Mouse (Mus musculus): Measurements from ENCODE around the gene Krtap9-3. TPM values are rescaled to one million over a fixed set of nuclear protein-coding genes. Genes with fewer than 3 reads are reported as not detected.
"Not testable (repeated sequence)": the region's sequence is repeated elsewhere in the genome, so short reads cannot be mapped to it uniquely, and the experiment has no call there.

Gene Krtap9-3
- polyA plus RNA-seq, 1 experiment from 2014 or later = 2.8 TPM

GRCm38 (mm10) chr11:99614796-99615363 lies 17.0 kb upstream of the Krtap9-3 start, which contains the start of gene Krtap2-4:
Gene Krtap2-4, minus strand, starts transcription at chr11:99614846.
- H3K36me3 ChIP-seq = no peaks in the 10 kb centered on the region
- 64% methylated on average over 3 of the region's 3 CpGs for WGBS
- no peak for ATAC-seq (ENCODE audit: insufficient number of reproducible peaks, low FRiP score, low TSS enrichment, low read depth)

GRCm38 (mm10) chr11:99610089-99610488 lies 12.2 kb upstream of the Krtap9-3 start, which contains the start of gene Gm11937:
Gene Gm11937, minus strand, starts transcription at chr11:99610189.
- not testable (repeated sequence) for H3K4me2 ChIP-seq (replicated peaks); H3K4me3 ChIP-seq (replicated peaks); H3K27me3 ChIP-seq; ATAC-seq (ENCODE audit: insufficient number of reproducible peaks, low FRiP score, low TSS enrichment, low read depth); H3K4me1 ChIP-seq; H3K27ac ChIP-seq (replicated peaks); H3K9me3 ChIP-seq (replicated peaks); H3K9ac ChIP-seq; H3K36me3 ChIP-seq
- 64% methylated on average over 1 of the region's 2 CpGs for WGBS

More at GRCm38 (mm10) chr11:99614796-99615363, 17.0 kb upstream of the Krtap9-3 start, which contains the start of gene Krtap2-4:
- H3K9me3 ChIP-seq (replicated peaks) = no peaks in the 10 kb centered on the region
- H3K4me1 ChIP-seq = no peaks in the 10 kb centered on the region
- no peak within 1 kb of the TSS for H3K4me2 ChIP-seq (replicated peaks)
- H3K4me3 ChIP-seq (replicated peaks) = no peak within 1 kb of the TSS
- no peaks in the 10 kb centered on the region for H3K27me3 ChIP-seq
- H3K27ac ChIP-seq (replicated peaks) = no peak within 1 kb of the TSS
- H3K9ac ChIP-seq = no peak within 1 kb of the TSS

- no peaks in the 10 kb centered on the region for H3K27me3 ChIP-seq
- no peak overlapping the region for H3K4me3 ChIP-seq (replicated peaks)
- no peak for ATAC-seq (ENCODE audit: insufficient number of reproducible peaks, low FRiP score, low TSS enrichment, low read depth)
- no peaks in the 10 kb centered on the region for H3K36me3 ChIP-seq
- no peak overlapping the region for H3K9ac ChIP-seq
- no peaks in the 10 kb centered on the region for H3K9me3 ChIP-seq (replicated peaks)
- WGBS = 52% methylated on average over 1 of the region's 1 CpGs
- H3K27ac ChIP-seq (replicated peaks) = no peak overlapping the region
- H3K4me1 ChIP-seq = no peaks in the 10 kb centered on the region
- H3K4me2 ChIP-seq (replicated peaks) = no peak overlapping the region
Measured at GRCm38 (mm10) chr11:99609126-99609525, 11.2 kb upstream of the Krtap9-3 start.

- not testable (repeated sequence) for H3K9ac ChIP-seq; H3K9me3 ChIP-seq (replicated peaks); H3K4me3 ChIP-seq (replicated peaks); H3K36me3 ChIP-seq; H3K4me1 ChIP-seq; H3K27me3 ChIP-seq; ATAC-seq (ENCODE audit: insufficient number of reproducible peaks, low FRiP score, low TSS enrichment, low read depth); H3K4me2 ChIP-seq (replicated peaks); H3K27ac ChIP-seq (replicated peaks)
- 76% methylated on average over 1 of the region's 1 CpGs for WGBS
Measured at GRCm38 (mm10) chr11:99603208-99603607, 5.3 kb upstream of the Krtap9-3 start, which contains the start of gene Gm11938. Gene Gm11938, minus strand, starts transcription at chr11:99603308.

GRCm38 (mm10) chr11:99590981-99591380 lies 6.9 kb downstream of the Krtap9-3 start, which contains the start of gene Krtap1-3:
Gene Krtap1-3, minus strand, starts transcription at chr11:99591339.
- no peaks in the 10 kb centered on the region for H3K36me3 ChIP-seq

GRCm38 (mm10) chr11:99585096-99585495 lies 12.8 kb downstream of the Krtap9-3 start:
- no peak for ATAC-seq (ENCODE audit: insufficient number of reproducible peaks, low FRiP score, low TSS enrichment, low read depth)
- Histone ChIP-seq H3K27me3 (no peaks in the 10 kb centered on the region), H3K4me1 (no peaks in the 10 kb centered on the region), H3K4me3 (replicated peaks) (no peak overlapping the region), H3K4me2 (replicated peaks) (no peak overlapping the region), H3K9ac (no peak overlapping the region), H3K27ac (replicated peaks) (no peak overlapping the region), H3K36me3 (no peaks in the 10 kb centered on the region), H3K9me3 (replicated peaks) (no peaks in the 10 kb centered on the region)
- 83% methylated on average over 7 of the region's 7 CpGs for WGBS

More at GRCm38 (mm10) chr11:99590981-99591380, 6.9 kb downstream of the Krtap9-3 start, which contains the start of gene Krtap1-3:
- Histone ChIP-seq H3K9me3 (replicated peaks) (no peaks in the 10 kb centered on the region), H3K4me2 (replicated peaks) (no peak within 1 kb of the TSS), H3K4me1 (no peaks in the 10 kb centered on the region), H3K27ac (replicated peaks) (no peak within 1 kb of the TSS), H3K27me3 (no peaks in the 10 kb centered on the region), H3K9ac (no peak within 1 kb of the TSS), H3K4me3 (replicated peaks) (no peak within 1 kb of the TSS)
- 72% methylated on average over 6 of the region's 6 CpGs for WGBS
- ATAC-seq (ENCODE audit: insufficient number of reproducible peaks, low FRiP score, low TSS enrichment, low read depth) = no peak

- Histone ChIP-seq H3K36me3 (no peaks in the 10 kb centered on the region), H3K27me3 (no peaks in the 10 kb centered on the region), H3K4me1 (no peaks in the 10 kb centered on the region), H3K27ac (replicated peaks) (no peak within 1 kb of the TSS), H3K9ac (no peak within 1 kb of the TSS), H3K9me3 (replicated peaks) (no peaks in the 10 kb centered on the region), H3K4me2 (replicated peaks) (no peak within 1 kb of the TSS), H3K4me3 (replicated peaks) (no peak within 1 kb of the TSS)
- no peak for ATAC-seq (ENCODE audit: insufficient number of reproducible peaks, low FRiP score, low TSS enrichment, low read depth)
- WGBS = 55% methylated on average over 5 of the region's 5 CpGs
Measured at GRCm38 (mm10) chr11:99583245-99583704, 14.6 kb downstream of the Krtap9-3 start, which contains the start of gene Krtap1-4. Gene Krtap1-4, minus strand, starts transcription at chr11:99583654.

- Histone ChIP-seq H3K9ac (no peak overlapping the region), H3K27ac (replicated peaks) (no peak overlapping the region), H3K27me3 (no peaks in the 10 kb centered on the region), H3K4me1 (no peaks in the 10 kb centered on the region), H3K36me3 (no peaks in the 10 kb centered on the region), H3K9me3 (replicated peaks) (no peaks in the 10 kb centered on the region), H3K4me2 (replicated peaks) (no peak overlapping the region), H3K4me3 (replicated peaks) (no peak overlapping the region)
- no peak for ATAC-seq (ENCODE audit: insufficient number of reproducible peaks, low FRiP score, low TSS enrichment, low read depth)
- 75% methylated on average over 6 of the region's 6 CpGs for WGBS
Measured at GRCm38 (mm10) chr11:99581564-99581963, 16.3 kb downstream of the Krtap9-3 start.

GRCm38 (mm10) chr11:99581051-99581450 lies 16.9 kb downstream of the Krtap9-3 start:
- Histone ChIP-seq H3K9ac (no peak overlapping the region), H3K27me3 (no peaks in the 10 kb centered on the region), H3K4me3 (replicated peaks) (no peak overlapping the region), H3K4me1 (no peaks in the 10 kb centered on the region), H3K27ac (replicated peaks) (no peak overlapping the region), H3K36me3 (no peaks in the 10 kb centered on the region), H3K4me2 (replicated peaks) (no peak overlapping the region), H3K9me3 (replicated peaks) (no peaks in the 10 kb centered on the region)
- no peak for ATAC-seq (ENCODE audit: insufficient number of reproducible peaks, low FRiP score, low TSS enrichment, low read depth)
- WGBS = 76% methylated on average over 5 of the region's 5 CpGs

GRCm38 (mm10) chr11:99580636-99581035 lies 17.3 kb downstream of the Krtap9-3 start, which contains the start of gene Krtap1-5:
Gene Krtap1-5, minus strand, starts transcription at chr11:99581016.
- 77% methylated on average over 6 of the region's 6 CpGs for WGBS
- Histone ChIP-seq H3K27ac (replicated peaks) (no peak within 1 kb of the TSS), H3K4me1 (no peaks in the 10 kb centered on the region), H3K27me3 (no peaks in the 10 kb centered on the region), H3K9me3 (replicated peaks) (no peaks in the 10 kb centered on the region), H3K36me3 (no peaks in the 10 kb centered on the region), H3K4me3 (replicated peaks) (no peak within 1 kb of the TSS), H3K4me2 (replicated peaks) (no peak within 1 kb of the TSS), H3K9ac (no peak within 1 kb of the TSS)
- no peak for ATAC-seq (ENCODE audit: insufficient number of reproducible peaks, low FRiP score, low TSS enrichment, low read depth)

GRCm38 (mm10) chr11:99574106-99574505 lies 23.8 kb downstream of the Krtap9-3 start:
- 2% methylated on average over 7 of the region's 7 CpGs for WGBS
- no peak for ATAC-seq (ENCODE audit: insufficient number of reproducible peaks, low FRiP score, low TSS enrichment, low read depth)

More at GRCm38 (mm10) chr11:99574106-99574505, 23.8 kb downstream of the Krtap9-3 start:
- peak overlapping the region; percentile 44 for H3K4me2 ChIP-seq (replicated peaks)
- no peak overlapping the region for H3K9ac ChIP-seq
- H3K36me3 ChIP-seq = no peaks in the 10 kb centered on the region
- H3K9me3 ChIP-seq (replicated peaks) = no peaks in the 10 kb centered on the region
- H3K4me1 ChIP-seq = no peaks in the 10 kb centered on the region
- H3K27me3 ChIP-seq = no peaks in the 10 kb centered on the region
- no peak overlapping the region for H3K27ac ChIP-seq (replicated peaks)
- peak overlapping the region; percentile 24; the same call in 1 of the 2 replicates for H3K4me3 ChIP-seq (replicated peaks)
